Mouse (Mus musculus): ENCODE data around the gene Gse1. TPM values are rescaled to one million over a fixed set of nuclear protein-coding genes. Genes with fewer than 3 reads are reported as not detected.

The Gse1 gene
- total and polyA plus RNA-seq, 3 experiments, result 12.1 to 24.3 (median 21.0) TPM

GRCm38 (mm10) chr8:120550430-120550829 is 322.2 kb downstream of the Gse1 start:
- no peak overlapping the region; the same call in 1 of the 2 replicates for H3K9ac ChIP-seq (ENCODE audit: low read depth, low read length)
- 59% methylated on average over 12 of the region's 12 CpGs for WGBS
- H3K27me3 ChIP-seq (ENCODE audit: control insufficient read depth, insufficient read depth, low read length), result no peaks in the 10 kb centered on the region
- peaks cover 15% of the 10 kb centered on the region for H3K4me1 ChIP-seq (ENCODE audit: control insufficient read depth, insufficient read depth, low read length)
- intact Hi-C loops (cut with DNase I), result no loop called here
- H3K79me2 ChIP-seq (replicated peaks; ENCODE audit: control insufficient read depth, insufficient read depth, low read length), result peaks cover 10% of the 10 kb centered on the region
- H3K4me3 ChIP-seq, result no peak overlapping the region
- H3K27ac ChIP-seq, result peak overlapping the region; percentile 28; the same call in 1 of the 2 replicates
- TF ChIP-seq EP300 (IDR thresholded peaks at IDR 0.05; ENCODE audit: insufficient read depth, low read depth, low read length) (no peak), POLR2A (IDR thresholded peaks at IDR 0.05; ENCODE audit: insufficient read depth, low read depth, low read length) (no peak), CTCF (IDR thresholded peaks at IDR 0.05) (no peak)
- no peak for DNase-seq
- H3K36me3 ChIP-seq (ENCODE audit: control insufficient read depth, insufficient read depth, low read length), result no peaks in the 10 kb centered on the region

DNA sequence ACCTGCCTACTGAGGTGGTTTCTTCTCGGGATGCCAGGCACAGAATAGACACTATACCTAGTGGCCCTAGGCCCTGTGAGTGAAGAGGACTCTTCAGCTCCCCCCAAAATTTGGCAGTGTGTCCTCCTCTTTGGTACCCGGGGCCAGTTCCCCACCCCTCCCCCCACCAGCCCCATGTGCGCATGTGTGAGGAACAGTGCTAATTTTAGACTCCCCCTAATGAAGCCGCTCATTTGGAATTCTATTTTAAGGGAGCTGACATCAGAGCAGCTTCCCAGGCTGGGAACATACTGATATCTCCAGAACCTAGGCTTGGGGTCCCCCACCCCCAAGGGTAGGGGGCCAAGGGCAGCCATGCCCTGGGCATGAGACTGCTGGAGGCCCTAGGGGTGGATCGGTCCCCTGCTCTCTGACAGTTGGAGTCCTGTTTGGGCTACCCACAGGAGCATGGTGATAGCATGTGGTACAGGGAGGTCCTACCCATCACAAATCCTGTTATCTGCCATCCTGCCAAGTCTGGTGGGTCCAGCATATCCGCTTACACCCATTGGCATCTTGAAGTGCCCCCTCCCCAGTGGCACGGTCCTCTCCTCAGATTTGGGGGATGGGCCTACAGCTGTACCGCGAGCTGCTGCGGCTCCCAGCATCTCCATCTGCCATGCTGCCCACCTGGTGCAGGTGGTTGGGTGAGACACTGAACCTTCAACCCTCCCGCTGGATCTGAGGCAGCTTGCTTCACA is 322.9 kb downstream of the Gse1 start:
- Histone ChIP-seq H3K79me2 (replicated peaks; ENCODE audit: control insufficient read depth, insufficient read depth, low read length) (peaks cover 10% of the 10 kb centered on the region), H3K27me3 (ENCODE audit: control insufficient read depth, insufficient read depth, low read length) (no peaks in the 10 kb centered on the region), H3K9ac (ENCODE audit: low read depth, low read length) (peak overlapping the region; percentile 33), H3K4me3 (no peak overlapping the region), H3K27ac (peak overlapping the region; percentile 67), H3K4me1 (ENCODE audit: control insufficient read depth, insufficient read depth, low read length) (peaks cover 14% of the 10 kb centered on the region), H3K36me3 (ENCODE audit: control insufficient read depth, insufficient read depth, low read length) (no peaks in the 10 kb centered on the region)
- whole genome bisulfite sequencing, result 58% methylated on average over 11 of the region's 11 CpGs
- DNase-seq, result peak in 1 of 2 experiments; percentile 43
- intact Hi-C loops (cut with DNase I), result no loop called here
- TF ChIP-seq CTCF (IDR thresholded peaks at IDR 0.05), result no peak
- TF ChIP-seq EP300 (IDR thresholded peaks at IDR 0.05; ENCODE audit: insufficient read depth, low read depth, low read length), result no peak
- no peak for TF ChIP-seq POLR2A (IDR thresholded peaks at IDR 0.05; ENCODE audit: insufficient read depth, low read depth, low read length)

GRCm38 (mm10) chr8:120551677-120551980 is 323.4 kb downstream of the Gse1 start:
- H3K27me3 ChIP-seq (ENCODE audit: control insufficient read depth, insufficient read depth, low read length), result no peaks in the 10 kb centered on the region
- H3K4me1 ChIP-seq (ENCODE audit: control insufficient read depth, insufficient read depth, low read length), result peaks cover 14% of the 10 kb centered on the region
- no peak for TF ChIP-seq CTCF (IDR thresholded peaks at IDR 0.05)
- no peak for TF ChIP-seq EP300 (IDR thresholded peaks at IDR 0.05; ENCODE audit: insufficient read depth, low read depth, low read length)
- no peak for TF ChIP-seq POLR2A (IDR thresholded peaks at IDR 0.05; ENCODE audit: insufficient read depth, low read depth, low read length)
- H3K79me2 ChIP-seq (replicated peaks; ENCODE audit: control insufficient read depth, insufficient read depth, low read length), result peaks cover 10% of the 10 kb centered on the region
- intact Hi-C loops (cut with DNase I), result no loop called here
- H3K9ac ChIP-seq (ENCODE audit: low read depth, low read length), result no peak overlapping the region
- WGBS, result 80% methylated on average over 3 of the region's 3 CpGs
- H3K27ac ChIP-seq, result peak overlapping the region; percentile 67
- H3K4me3 ChIP-seq, result no peak overlapping the region
- DNase-seq, result no peak
- H3K36me3 ChIP-seq (ENCODE audit: control insufficient read depth, insufficient read depth, low read length), result no peaks in the 10 kb centered on the region

DNA sequence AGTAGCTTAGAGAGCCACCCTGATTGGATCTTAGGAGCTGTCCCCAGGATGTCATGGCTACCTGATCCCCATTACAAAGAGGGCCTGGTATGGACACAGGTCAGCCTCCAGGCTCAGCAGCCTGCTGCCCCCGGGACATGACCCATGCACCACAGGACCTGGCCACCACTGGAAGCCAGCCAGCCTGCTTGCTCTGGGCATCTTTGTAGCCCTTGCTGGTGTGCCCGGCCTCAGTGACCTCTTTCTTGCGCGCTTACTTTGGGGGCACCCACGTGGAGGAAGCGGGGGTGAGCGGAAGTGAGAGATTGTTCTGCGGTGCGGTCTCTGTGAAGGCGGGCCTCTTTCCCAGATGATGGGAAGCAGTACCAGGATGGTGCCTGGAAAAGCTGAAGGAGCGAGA is 324.3 kb downstream of the Gse1 start:
- Histone ChIP-seq H3K4me3 (no peak overlapping the region), H3K27ac (no peak overlapping the region), H3K4me1 (ENCODE audit: control insufficient read depth, insufficient read depth, low read length) (peaks cover 13% of the 10 kb centered on the region), H3K27me3 (ENCODE audit: control insufficient read depth, insufficient read depth, low read length) (no peaks in the 10 kb centered on the region), H3K79me2 (replicated peaks; ENCODE audit: control insufficient read depth, insufficient read depth, low read length) (peaks cover 10% of the 10 kb centered on the region), H3K36me3 (ENCODE audit: control insufficient read depth, insufficient read depth, low read length) (no peaks in the 10 kb centered on the region), H3K9ac (ENCODE audit: low read depth, low read length) (no peak overlapping the region)
- TF ChIP-seq CTCF (IDR thresholded peaks at IDR 0.05), result no peak
- TF ChIP-seq EP300 (IDR thresholded peaks at IDR 0.05; ENCODE audit: insufficient read depth, low read depth, low read length), result no peak
- TF ChIP-seq POLR2A (IDR thresholded peaks at IDR 0.05; ENCODE audit: insufficient read depth, low read depth, low read length), result no peak
- intact Hi-C loops (cut with DNase I), result no loop called here
- WGBS, result 70% methylated on average over 11 of the region's 11 CpGs
- no peak for DNase-seq

- H3K27me3 ChIP-seq (ENCODE audit: control insufficient read depth, insufficient read depth, low read length), result no peaks in the 10 kb centered on the region
- intact Hi-C loops (cut with DNase I), result no loop called here
- no peak overlapping the region for H3K27ac ChIP-seq
- H3K4me1 ChIP-seq (ENCODE audit: control insufficient read depth, insufficient read depth, low read length), result peaks cover 7% of the 10 kb centered on the region; the same call in 1 of the 2 replicates
- no peaks in the 10 kb centered on the region for H3K36me3 ChIP-seq (ENCODE audit: control insufficient read depth, insufficient read depth, low read length)
- 91% methylated on average over 24 of the region's 24 CpGs for WGBS
- H3K9ac ChIP-seq (ENCODE audit: low read depth, low read length), result no peak overlapping the region
- no peak overlapping the region for H3K4me3 ChIP-seq
- DNase-seq, result no peak
- peaks cover 8% of the 10 kb centered on the region for H3K79me2 ChIP-seq (replicated peaks; ENCODE audit: control insufficient read depth, insufficient read depth, low read length)
- no peak for TF ChIP-seq POLR2A (IDR thresholded peaks at IDR 0.05; ENCODE audit: insufficient read depth, low read depth, low read length)
- TF ChIP-seq CTCF (IDR thresholded peaks at IDR 0.05), result no peak
- TF ChIP-seq EP300 (IDR thresholded peaks at IDR 0.05; ENCODE audit: insufficient read depth, low read depth, low read length), result no peak
Measured at GRCm38 (mm10) chr8:120553441-120554123, 325.3 kb downstream of the Gse1 start.

- H3K27me3 ChIP-seq (ENCODE audit: control insufficient read depth, insufficient read depth, low read length), result no peaks in the 10 kb centered on the region
- 80% methylated on average over 18 of the region's 18 CpGs for WGBS
- intact Hi-C loops (cut with DNase I), result no loop called here
- no peak overlapping the region for H3K9ac ChIP-seq (ENCODE audit: low read depth, low read length)
- H3K79me2 ChIP-seq (replicated peaks; ENCODE audit: control insufficient read depth, insufficient read depth, low read length), result peaks cover 6% of the 10 kb centered on the region
- H3K36me3 ChIP-seq (ENCODE audit: control insufficient read depth, insufficient read depth, low read length), result no peaks in the 10 kb centered on the region
- H3K4me3 ChIP-seq, result no peak overlapping the region
- no peak for TF ChIP-seq POLR2A (IDR thresholded peaks at IDR 0.05; ENCODE audit: insufficient read depth, low read depth, low read length)
- no peak for TF ChIP-seq EP300 (IDR thresholded peaks at IDR 0.05; ENCODE audit: insufficient read depth, low read depth, low read length)
- no peak for TF ChIP-seq CTCF (IDR thresholded peaks at IDR 0.05)
- no peak overlapping the region for H3K27ac ChIP-seq
- peaks cover 5% of the 10 kb centered on the region; the same call in 1 of the 2 replicates for H3K4me1 ChIP-seq (ENCODE audit: control insufficient read depth, insufficient read depth, low read length)
- no peak for DNase-seq
Measured at GRCm38 (mm10) chr8:120554466-120555039, 326.3 kb downstream of the Gse1 start.

Data from heart, adult 2 months (tissue).